Mouse (Mus musculus): ENCODE measurements around the gene Tcp10a. TPM values are rescaled to one million over a fixed set of nuclear protein-coding genes. Genes with fewer than 3 reads are reported as not detected.
A peak's percentile ranks its signal among the peaks of the same experiment; 100 is the strongest.
"Not testable (repeated sequence)": the region's sequence is repeated elsewhere in the genome, so short reads cannot be mapped to it uniquely, and the experiment has no call there.

The Tcp10a gene
- polyA plus RNA-seq, 1 experiment from 2014 or later, result not detected

- not testable (repeated sequence) for H3K4me2 ChIP-seq (replicated peaks); H3K9ac ChIP-seq; H3K27me3 ChIP-seq; H3K9me3 ChIP-seq (replicated peaks); H3K27ac ChIP-seq; ATAC-seq (ENCODE audit: low FRiP score); H3K36me3 ChIP-seq; H3K4me1 ChIP-seq; H3K4me3 ChIP-seq
- 20% methylated on average over 2 of the region's 3 CpGs for whole genome bisulfite sequencing
Measured at GRCm38 (mm10) chr17:7377907-7378306, 53.5 kb downstream of the Tcp10a start.

- not testable (repeated sequence) for H3K27me3 ChIP-seq; H3K9ac ChIP-seq; H3K4me2 ChIP-seq (replicated peaks); ATAC-seq (ENCODE audit: low FRiP score); H3K36me3 ChIP-seq; H3K4me3 ChIP-seq; H3K4me1 ChIP-seq; H3K9me3 ChIP-seq (replicated peaks); H3K27ac ChIP-seq
- 96% methylated on average over 1 of the region's 3 CpGs for WGBS
Measured at GRCm38 (mm10) chr17:7382711-7383110, 58.3 kb downstream of the Tcp10a start.

GRCm38 (mm10) chr17:7383167-7384143 is 59.0 kb downstream of the Tcp10a start:
- H3K9ac ChIP-seq; H3K4me3 ChIP-seq; H3K4me2 ChIP-seq (replicated peaks); H3K27ac ChIP-seq; H3K9me3 ChIP-seq (replicated peaks); H3K4me1 ChIP-seq; ATAC-seq (ENCODE audit: low FRiP score); H3K36me3 ChIP-seq; H3K27me3 ChIP-seq: not testable (repeated sequence)
- 86% methylated on average over 11 of the region's 13 CpGs for WGBS

- 80% methylated on average over 3 of the region's 3 CpGs for WGBS
- H3K36me3 ChIP-seq, H3K4me3 ChIP-seq: not testable (repeated sequence)
Measured at GRCm38 (mm10) chr17:7385364-7385763, 60.9 kb downstream of the Tcp10a start, which contains the start of gene Unc93a2. Unc93a2 (minus strand) TSS chr17:7385464.

GRCm38 (mm10) chr17:7386016-7386415 is 61.6 kb downstream of the Tcp10a start:
- H3K4me2 ChIP-seq (replicated peaks); H3K9me3 ChIP-seq (replicated peaks); H3K9ac ChIP-seq; H3K4me1 ChIP-seq; H3K27me3 ChIP-seq; H3K4me3 ChIP-seq; H3K27ac ChIP-seq; H3K36me3 ChIP-seq: not testable (repeated sequence)
- ATAC-seq (ENCODE audit: low FRiP score), result 0 out of 2 replicates have a peak, but pooled peaks have one; percentile 41
- 68% methylated on average over 8 of the region's 8 CpGs for WGBS

More at GRCm38 (mm10) chr17:7385364-7385763, 60.9 kb downstream of the Tcp10a start, which contains the start of gene Unc93a2:
- ATAC-seq (ENCODE audit: low FRiP score); H3K4me1 ChIP-seq; H3K9me3 ChIP-seq (replicated peaks); H3K9ac ChIP-seq; H3K27ac ChIP-seq; H3K4me2 ChIP-seq (replicated peaks); H3K27me3 ChIP-seq: not testable (repeated sequence)

GRCm38 (mm10) chr17:7388341-7388957 is 64.0 kb downstream of the Tcp10a start:
- not testable (repeated sequence) for H3K4me1 ChIP-seq; H3K9ac ChIP-seq; H3K9me3 ChIP-seq (replicated peaks); H3K4me2 ChIP-seq (replicated peaks); H3K27ac ChIP-seq; H3K27me3 ChIP-seq; H3K4me3 ChIP-seq; H3K36me3 ChIP-seq
- no CpG with 5 or more reads among the region's 2 CpGs for WGBS
- ATAC-seq (ENCODE audit: low FRiP score), result peak; percentile 53; the same call in 1 of the 2 replicates

- not testable (repeated sequence) for H3K4me3 ChIP-seq; H3K27me3 ChIP-seq; ATAC-seq (ENCODE audit: low FRiP score); H3K4me2 ChIP-seq (replicated peaks); H3K9ac ChIP-seq; H3K9me3 ChIP-seq (replicated peaks); H3K27ac ChIP-seq; H3K4me1 ChIP-seq; H3K36me3 ChIP-seq
- WGBS, result 81% methylated on average over 7 of the region's 8 CpGs
Measured at GRCm38 (mm10) chr17:7388958-7389356, 64.5 kb downstream of the Tcp10a start.

- not testable (repeated sequence) for H3K4me1 ChIP-seq; H3K36me3 ChIP-seq; H3K27ac ChIP-seq; H3K9me3 ChIP-seq (replicated peaks); H3K27me3 ChIP-seq; H3K4me2 ChIP-seq (replicated peaks); H3K9ac ChIP-seq; H3K4me3 ChIP-seq; ATAC-seq (ENCODE audit: low FRiP score)
- WGBS, result 81% methylated on average over 7 of the region's 7 CpGs
Measured at GRCm38 (mm10) chr17:7389898-7390297, 65.5 kb downstream of the Tcp10a start.

GRCm38 (mm10) chr17:7395116-7395515 is 70.7 kb downstream of the Tcp10a start:
- not testable (repeated sequence) for H3K36me3 ChIP-seq; H3K4me3 ChIP-seq; ATAC-seq (ENCODE audit: low FRiP score); H3K4me1 ChIP-seq; H3K9me3 ChIP-seq (replicated peaks); H3K4me2 ChIP-seq (replicated peaks); H3K9ac ChIP-seq; H3K27ac ChIP-seq; H3K27me3 ChIP-seq
- 91% methylated on average over 7 of the region's 7 CpGs for WGBS

Other genes with a start within 250 kb of the Tcp10a start
- gene Rps6ka2, start 154.5 kb upstream of the Tcp10a start, polyA plus RNA-seq (2016; fragmentation: Nextera tagmentation; extraction: Ambion mirVana), result 34.3 and 35.2 TPM in 2 replicates
- not detected in 2 replicates for gene Ttll2, start 28.1 kb downstream of the Tcp10a start, polyA plus RNA-seq (2016; fragmentation: Nextera tagmentation; extraction: Ambion mirVana)
- gene Gm49630, start 47.3 kb downstream of the Tcp10a start, polyA plus RNA-seq (2016; fragmentation: Nextera tagmentation; extraction: Ambion mirVana), result not detected in 2 replicates
- not detected in 2 replicates for gene Unc93a2, start 60.8 kb downstream of the Tcp10a start, polyA plus RNA-seq (2016; fragmentation: Nextera tagmentation; extraction: Ambion mirVana)